Mouse (Mus musculus): ENCODE data around the gene Chrna5. TPM values are rescaled to one million over a fixed set of nuclear protein-coding genes. Genes with fewer than 3 reads are reported as not detected.

Gene Chrna5
- polyA plus RNA-seq, 1 experiment from 2014 or later, result 0.05 TPM

DNA sequence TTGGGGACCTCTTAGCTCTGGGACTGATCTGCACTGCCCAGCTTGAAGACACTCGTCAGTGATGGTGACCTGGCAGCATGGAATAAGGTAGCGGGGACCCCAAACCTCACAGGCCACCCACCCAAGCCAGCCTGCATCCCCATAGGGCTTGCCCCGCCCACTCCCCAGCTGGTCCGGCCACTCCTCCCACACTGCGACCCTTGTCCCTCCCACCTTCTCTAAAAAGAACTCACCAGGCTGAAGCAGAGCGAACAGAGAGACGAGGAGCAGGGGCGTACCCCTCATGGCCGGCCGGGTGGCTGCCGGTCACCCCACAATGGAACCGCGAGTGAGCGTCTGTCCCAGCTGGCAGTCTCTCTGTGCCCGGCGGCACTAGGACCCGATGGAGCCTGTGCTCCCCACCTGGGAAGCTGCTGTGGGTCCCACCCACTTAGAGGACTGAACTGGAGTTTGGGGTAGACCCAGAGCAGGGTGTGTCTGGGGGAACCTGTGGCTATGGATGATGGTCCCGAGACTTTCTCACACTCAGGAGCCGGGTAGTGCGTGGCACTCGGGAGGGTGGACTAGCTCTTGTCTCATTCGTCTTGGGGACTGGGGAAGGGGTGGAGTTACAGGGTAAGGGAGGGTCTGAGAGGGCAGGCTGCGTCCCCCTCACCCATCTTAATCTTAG lies 67.7 kb downstream of the Chrna5 start, which contains the start of gene Chrnb4:
TSS of gene Chrnb4 (minus strand) at position 569 of the 670 bp plus-strand sequence.
- 1% methylated on average over 23 of the region's 23 CpGs for WGBS (ENCODE audit: insufficient replicate concordance)
- H3K9ac ChIP-seq, result no peak within 1 kb of the TSS
- no peak within 1 kb of the TSS for H3K27ac ChIP-seq (replicated peaks)
- no peak for ATAC-seq (ENCODE audit: insufficient read depth)
- H3K4me2 ChIP-seq, result peak within 1 kb of the TSS; percentile 56
- no peaks in the 10 kb centered on the region for H3K9me3 ChIP-seq (replicated peaks)
- H3K27me3 ChIP-seq, result peaks cover 23% of the 10 kb centered on the region
- H3K4me3 ChIP-seq (replicated peaks), result peak within 1 kb of the TSS; percentile 27
- no peaks in the 10 kb centered on the region for H3K4me1 ChIP-seq (replicated peaks)
- no peaks in the 10 kb centered on the region for H3K36me3 ChIP-seq (replicated peaks)

DNA sequence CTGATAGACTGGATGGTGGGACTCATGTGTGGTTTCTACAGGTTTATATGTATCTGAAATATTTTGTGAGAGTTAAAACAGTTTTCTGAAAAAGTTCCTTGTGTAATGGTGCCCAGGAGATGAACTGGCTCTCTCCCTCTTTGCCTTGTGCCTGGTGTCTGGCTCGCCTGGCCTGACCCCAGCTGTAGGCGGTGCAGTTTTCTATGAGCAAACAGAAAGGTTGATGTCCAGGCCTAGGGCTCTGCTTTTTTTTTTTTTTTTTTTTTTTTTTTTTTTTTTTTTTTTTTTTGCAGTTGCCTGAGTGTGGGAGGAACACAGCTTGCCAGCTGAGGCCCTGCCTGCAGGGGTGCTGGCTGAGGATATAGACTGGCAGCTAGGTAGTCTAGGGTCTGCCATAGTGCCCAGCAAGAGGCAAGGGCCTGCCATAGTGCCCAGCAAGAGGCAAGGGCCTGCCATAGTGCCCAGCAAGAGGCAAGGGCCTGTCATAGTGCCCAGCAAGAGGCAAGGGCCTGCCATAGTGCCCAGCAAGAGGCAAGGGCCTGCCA lies 74.8 kb downstream of the Chrna5 start:
- Histone ChIP-seq H3K36me3 (replicated peaks) (no peaks in the 10 kb centered on the region), H3K27me3 (no peaks in the 10 kb centered on the region), H3K9me3 (replicated peaks) (no peaks in the 10 kb centered on the region), H3K27ac (replicated peaks) (no peak overlapping the region), H3K9ac (no peak overlapping the region), H3K4me2 (no peak overlapping the region), H3K4me1 (replicated peaks) (no peaks in the 10 kb centered on the region), H3K4me3 (replicated peaks) (no peak overlapping the region)
- 44% methylated on average over 2 of the region's 2 CpGs for WGBS (ENCODE audit: insufficient replicate concordance)
- ATAC-seq (ENCODE audit: insufficient read depth), result no peak

Other genes starting within 250 kb of the Chrna5 start
- gene Wdr61, start 246.4 kb upstream of the Chrna5 start, polyA plus RNA-seq (2015; fragmentation: Nextera tagmentation; extraction: Ambion mirVana), result 75.3 and 80.3 TPM in 2 replicates
- 0.84 and 1.1 TPM in 2 replicates for gene Crabp1, start 216.1 kb upstream of the Chrna5 start, polyA plus RNA-seq (2015; fragmentation: Nextera tagmentation; extraction: Ambion mirVana)
- gene Ireb2, start 117.1 kb upstream of the Chrna5 start, polyA plus RNA-seq (2015; fragmentation: Nextera tagmentation; extraction: Ambion mirVana), result 8.3 and 8.8 TPM in 2 replicates
- gene Hykk, start 63.6 kb upstream of the Chrna5 start, polyA plus RNA-seq (2015; fragmentation: Nextera tagmentation; extraction: Ambion mirVana), result 2.6 and 3.0 TPM in 2 replicates
- gene Psma4, start 30.1 kb upstream of the Chrna5 start, polyA plus RNA-seq (2015; fragmentation: Nextera tagmentation; extraction: Ambion mirVana), result 135 and 138 TPM in 2 replicates
- 0.31 and 0.41 TPM in 2 replicates for gene AY074887, start 29.9 kb upstream of the Chrna5 start, polyA plus RNA-seq (2015; fragmentation: Nextera tagmentation; extraction: Ambion mirVana)
- gene Chrna3, start 45.7 kb downstream of the Chrna5 start, polyA plus RNA-seq (2015; fragmentation: Nextera tagmentation; extraction: Ambion mirVana), result 0.08 TPM in 1 of 2 replicates, not detected in the other
- not detected in 2 replicates for gene Chrnb4, start 67.9 kb downstream of the Chrna5 start, polyA plus RNA-seq (2015; fragmentation: Nextera tagmentation; extraction: Ambion mirVana)
- 10.9 and 12.1 TPM in 2 replicates for gene Ube2q2, start 168.0 kb downstream of the Chrna5 start, polyA plus RNA-seq (2015; fragmentation: Nextera tagmentation; extraction: Ambion mirVana)
- 18.4 and 19.9 TPM in 2 replicates for gene Fbxo22, start 228.0 kb downstream of the Chrna5 start, polyA plus RNA-seq (2015; fragmentation: Nextera tagmentation; extraction: Ambion mirVana)

Measured in liver, embryonic 15.5 days (tissue).